Mouse (Mus musculus): ENCODE results near the gene Acy3. TPM values are rescaled to one million over a fixed set of nuclear protein-coding genes. Genes with fewer than 3 reads are reported as not detected.
"Not testable (repeated sequence)": the region's sequence is repeated elsewhere in the genome, so short reads cannot be mapped to it uniquely, and the experiment has no call there.

Acy3 gene
- polyA plus RNA-seq, 1 experiment from 2014 or later, result 9.9 TPM

DNA sequence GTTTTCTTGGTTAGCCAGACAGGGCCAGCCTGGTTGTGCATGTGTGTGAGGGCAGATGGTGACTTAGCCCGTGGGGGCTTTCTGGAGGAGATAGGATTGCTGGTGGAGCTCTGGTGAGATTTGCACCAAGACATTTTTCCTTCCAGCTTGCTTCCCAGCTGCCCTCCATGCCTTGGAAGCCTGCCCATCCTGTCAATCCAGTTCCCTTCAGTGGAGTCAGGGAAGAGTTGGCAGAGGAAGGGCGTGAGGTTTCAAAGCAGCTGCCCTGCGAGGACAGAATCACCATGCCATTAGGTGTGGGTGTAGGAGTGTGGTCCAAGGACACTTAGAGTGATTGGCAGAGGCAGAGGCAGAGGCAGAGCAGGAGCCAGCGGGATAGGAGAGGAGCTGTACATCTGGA lies 27.9 kb upstream of the Acy3 start, which contains the start of gene Aldh3b3:
TSS of gene Aldh3b3 (plus strand) at position 176 of the 400 bp plus-strand sequence.
- TF ChIP-seq CTCF (IDR thresholded peaks at IDR 0.05; ENCODE audit: low read depth) (no peak), EP300 (optimal IDR thresholded peaks at IDR 0.05) (no peak)
- H3K4me3 ChIP-seq (ENCODE audit: low read depth, low read length), result no peak within 1 kb of the TSS

DNA sequence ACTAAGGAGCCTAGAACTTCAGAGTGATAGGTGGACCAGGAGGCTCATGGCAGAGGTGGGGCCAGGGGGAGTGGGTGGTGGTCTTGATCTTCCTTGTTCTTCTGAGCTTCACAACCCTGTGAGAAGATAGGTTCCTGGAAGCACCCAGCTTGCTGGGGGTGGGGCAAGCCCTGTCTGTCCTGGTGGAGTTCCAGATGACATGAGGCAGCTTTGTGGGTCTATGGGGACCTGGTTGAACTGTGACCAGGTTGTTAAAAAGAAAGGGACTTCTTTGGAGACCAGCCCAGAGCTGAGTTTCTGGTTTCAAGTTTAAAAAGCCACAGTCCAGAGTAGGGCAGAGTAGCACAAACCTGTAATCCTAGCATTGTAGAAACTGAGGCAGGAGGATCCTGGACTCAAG lies 27.3 kb upstream of the Acy3 start:
- H3K9ac ChIP-seq (ENCODE audit: low read length), result no peak overlapping the region
- no peaks in the 10 kb centered on the region for H3K9me3 ChIP-seq (ENCODE audit: control insufficient read depth, low read length)
- no peak for ATAC-seq (ENCODE audit: low FRiP score, low TSS enrichment)
- no peaks in the 10 kb centered on the region for H3K27me3 ChIP-seq (ENCODE audit: control insufficient read depth, insufficient read depth, low read length)
- H3K4me3 ChIP-seq (ENCODE audit: low read depth, low read length), result no peak overlapping the region
- TF ChIP-seq CTCF (IDR thresholded peaks at IDR 0.05; ENCODE audit: low read depth) (no peak), EP300 (optimal IDR thresholded peaks at IDR 0.05) (no peak)
- H3K36me3 ChIP-seq (ENCODE audit: control insufficient read depth, insufficient read depth, low read length), result no peaks in the 10 kb centered on the region
- no peak overlapping the region for H3K4me2 ChIP-seq (replicated peaks; ENCODE audit: low read depth)
- H3K27ac ChIP-seq (replicated peaks), result no peak overlapping the region
- no peak for DNase-seq (ENCODE audit: low spot score)
- no peaks in the 10 kb centered on the region for H3K4me1 ChIP-seq (replicated peaks; ENCODE audit: control insufficient read depth, insufficient read depth)

More for the DNA sequence above, 27.9 kb upstream of the Acy3 start, which contains the start of gene Aldh3b3:
- Histone ChIP-seq H3K36me3 (ENCODE audit: control insufficient read depth, insufficient read depth, low read length) (no peaks in the 10 kb centered on the region), H3K4me1 (replicated peaks; ENCODE audit: control insufficient read depth, insufficient read depth) (no peaks in the 10 kb centered on the region), H3K27me3 (ENCODE audit: control insufficient read depth, insufficient read depth, low read length) (no peaks in the 10 kb centered on the region), H3K9me3 (ENCODE audit: control insufficient read depth, low read length) (no peaks in the 10 kb centered on the region), H3K4me2 (replicated peaks; ENCODE audit: low read depth) (no peak within 1 kb of the TSS), H3K27ac (replicated peaks) (no peak within 1 kb of the TSS), H3K9ac (ENCODE audit: low read length) (no peak within 1 kb of the TSS)
- 58% methylated on average over 4 of the region's 4 CpGs for WGBS
- no peak for ATAC-seq (ENCODE audit: low FRiP score, low TSS enrichment)
- DNase-seq (ENCODE audit: low spot score), result no peak

DNA sequence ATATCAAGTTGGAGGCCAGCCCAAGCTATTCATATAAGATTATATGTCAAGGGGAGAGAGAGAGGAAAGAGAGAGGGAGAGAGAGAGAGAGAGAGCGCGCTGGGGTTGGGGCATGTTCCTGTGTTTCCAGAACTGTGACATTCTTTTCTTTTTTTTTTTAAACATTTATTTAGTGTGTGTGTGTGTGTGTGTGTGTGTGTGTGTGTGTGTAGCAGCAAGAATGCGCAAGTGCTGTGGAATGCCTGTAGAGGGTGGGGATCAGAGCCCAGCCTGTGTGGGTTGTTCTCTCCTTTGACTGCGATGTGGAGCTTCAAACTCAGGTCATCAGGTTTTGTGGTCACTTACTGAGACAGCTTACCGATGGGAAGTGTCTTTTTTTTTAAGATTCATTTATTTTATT lies 26.2 kb upstream of the Acy3 start:
- H3K4me2 ChIP-seq (replicated peaks; ENCODE audit: low read depth), result no peak overlapping the region
- no peaks in the 10 kb centered on the region for H3K36me3 ChIP-seq (ENCODE audit: control insufficient read depth, insufficient read depth, low read length)
- 67% methylated on average over 5 of the region's 5 CpGs for WGBS
- ATAC-seq (ENCODE audit: low FRiP score, low TSS enrichment), result no peak
- H3K27me3 ChIP-seq (ENCODE audit: control insufficient read depth, insufficient read depth, low read length), result no peaks in the 10 kb centered on the region
- no peaks in the 10 kb centered on the region for H3K4me1 ChIP-seq (replicated peaks; ENCODE audit: control insufficient read depth, insufficient read depth)
- no peak overlapping the region for H3K27ac ChIP-seq (replicated peaks)
- no peaks in the 10 kb centered on the region for H3K9me3 ChIP-seq (ENCODE audit: control insufficient read depth, low read length)
- TF ChIP-seq EP300 (optimal IDR thresholded peaks at IDR 0.05) (no peak), CTCF (IDR thresholded peaks at IDR 0.05; ENCODE audit: low read depth) (no peak)
- DNase-seq (ENCODE audit: low spot score), result no peak
- no peak overlapping the region for H3K4me3 ChIP-seq (ENCODE audit: low read depth, low read length)
- H3K9ac ChIP-seq (ENCODE audit: low read length), result no peak overlapping the region

DNA sequence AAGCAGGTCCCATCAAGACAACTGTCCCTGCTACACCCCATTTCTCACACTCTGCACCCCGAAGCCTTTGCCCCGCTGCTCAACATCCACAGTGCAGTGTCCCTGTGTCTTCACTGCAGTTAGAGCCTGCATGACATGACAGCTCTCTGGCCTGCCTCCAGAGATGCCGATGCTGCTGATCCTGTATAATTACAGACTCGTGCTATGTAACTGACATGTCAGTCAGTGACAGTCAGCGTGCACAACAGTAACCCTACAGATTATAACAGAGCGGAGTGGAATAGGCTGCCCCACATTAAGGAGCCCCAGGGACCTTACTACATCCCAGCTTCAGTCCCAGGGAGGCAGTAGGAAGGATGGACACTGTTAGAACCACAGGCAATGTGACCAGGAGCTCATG lies 24.6 kb upstream of the Acy3 start:
- H3K36me3 ChIP-seq (ENCODE audit: control insufficient read depth, insufficient read depth, low read length); DNase-seq (ENCODE audit: low spot score); H3K27ac ChIP-seq (replicated peaks); H3K4me3 ChIP-seq (ENCODE audit: low read depth, low read length); H3K4me1 ChIP-seq (replicated peaks; ENCODE audit: control insufficient read depth, insufficient read depth); H3K27me3 ChIP-seq (ENCODE audit: control insufficient read depth, insufficient read depth, low read length); ATAC-seq (ENCODE audit: low FRiP score, low TSS enrichment); H3K9ac ChIP-seq (ENCODE audit: low read length); H3K4me2 ChIP-seq (replicated peaks; ENCODE audit: low read depth); H3K9me3 ChIP-seq (ENCODE audit: control insufficient read depth, low read length): not testable (repeated sequence)
- WGBS, result 66% methylated on average over 6 of the region's 6 CpGs

DNA sequence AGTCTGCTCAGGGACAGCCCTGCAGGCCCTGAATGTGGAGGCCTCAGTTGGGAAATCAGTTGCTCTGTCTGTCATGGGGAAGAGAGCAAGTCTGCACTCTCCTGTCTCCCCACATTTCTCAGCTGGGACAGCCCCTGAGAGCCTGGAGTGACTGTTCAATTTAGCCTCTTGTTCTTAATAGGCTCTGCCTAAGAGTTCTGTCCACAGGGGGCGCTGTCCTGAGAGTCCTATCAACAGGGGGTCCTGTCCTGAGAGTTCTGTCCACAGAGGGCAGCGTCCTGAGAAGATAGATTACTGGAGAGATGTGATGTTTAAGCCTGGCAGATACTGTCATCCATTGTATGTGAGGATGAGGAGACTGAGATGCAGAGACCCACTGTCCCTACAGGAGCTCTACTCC lies 23.9 kb upstream of the Acy3 start:
- H3K27ac ChIP-seq (replicated peaks), result no peak overlapping the region
- 28% methylated on average over 2 of the region's 2 CpGs for WGBS
- no peaks in the 10 kb centered on the region for H3K36me3 ChIP-seq (ENCODE audit: control insufficient read depth, insufficient read depth, low read length)
- DNase-seq (ENCODE audit: low spot score), result peak; percentile 32
- no peak overlapping the region for H3K9ac ChIP-seq (ENCODE audit: low read length)
- no peak overlapping the region for H3K4me2 ChIP-seq (replicated peaks; ENCODE audit: low read depth)
- H3K9me3 ChIP-seq (ENCODE audit: control insufficient read depth, low read length), result no peaks in the 10 kb centered on the region
- TF ChIP-seq CTCF (IDR thresholded peaks at IDR 0.05; ENCODE audit: low read depth) (peak; percentile 57), EP300 (optimal IDR thresholded peaks at IDR 0.05) (no peak)
- no peaks in the 10 kb centered on the region for H3K4me1 ChIP-seq (replicated peaks; ENCODE audit: control insufficient read depth, insufficient read depth)
- H3K4me3 ChIP-seq (ENCODE audit: low read depth, low read length), result no peak overlapping the region
- no peak for ATAC-seq (ENCODE audit: low FRiP score, low TSS enrichment)
- H3K27me3 ChIP-seq (ENCODE audit: control insufficient read depth, insufficient read depth, low read length), result no peaks in the 10 kb centered on the region

DNA sequence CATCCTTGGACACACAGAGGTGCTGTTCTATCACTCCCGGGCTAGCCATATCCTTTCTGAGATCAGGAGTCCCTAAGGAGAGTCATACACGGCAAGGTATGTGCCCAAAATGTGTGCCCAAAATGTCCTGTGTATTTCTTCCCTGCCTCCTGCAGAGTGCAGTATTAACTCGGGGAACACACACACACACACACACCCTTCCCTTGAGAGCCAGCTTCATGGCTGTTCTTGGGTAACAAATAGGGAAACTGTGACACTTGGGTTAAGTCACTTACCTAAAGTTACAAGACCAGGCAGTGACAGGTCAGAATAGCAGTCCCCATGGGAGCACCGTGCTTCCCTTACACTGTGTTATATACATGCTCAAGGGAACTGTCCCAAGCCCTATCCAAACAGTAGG lies 22.3 kb upstream of the Acy3 start:
- Histone ChIP-seq H3K4me2 (replicated peaks; ENCODE audit: low read depth) (no peak overlapping the region), H3K9ac (ENCODE audit: low read length) (no peak overlapping the region), H3K36me3 (ENCODE audit: control insufficient read depth, insufficient read depth, low read length) (no peaks in the 10 kb centered on the region), H3K4me3 (ENCODE audit: low read depth, low read length) (no peak overlapping the region), H3K27me3 (ENCODE audit: control insufficient read depth, insufficient read depth, low read length) (no peaks in the 10 kb centered on the region), H3K4me1 (replicated peaks; ENCODE audit: control insufficient read depth, insufficient read depth) (no peaks in the 10 kb centered on the region), H3K9me3 (ENCODE audit: control insufficient read depth, low read length) (no peaks in the 10 kb centered on the region), H3K27ac (replicated peaks) (no peak overlapping the region)
- TF ChIP-seq EP300 (optimal IDR thresholded peaks at IDR 0.05), result no peak
- TF ChIP-seq CTCF (IDR thresholded peaks at IDR 0.05; ENCODE audit: low read depth), result peak; percentile 56
- DNase-seq (ENCODE audit: low spot score) (no peak), ATAC-seq (ENCODE audit: low FRiP score, low TSS enrichment) (no peak)
- WGBS, result 67% methylated on average over 4 of the region's 4 CpGs

All from stomach, postnatal 0 days (tissue).